Mouse (Mus musculus): ENCODE data around the gene Ntsr1. TPM values are rescaled to one million over a fixed set of nuclear protein-coding genes. Genes with fewer than 3 reads are reported as not detected.

Gene Ntsr1
- total RNA-seq, 2 experiments from 2014 or later, result 2.5 to 3.3 TPM

DNA sequence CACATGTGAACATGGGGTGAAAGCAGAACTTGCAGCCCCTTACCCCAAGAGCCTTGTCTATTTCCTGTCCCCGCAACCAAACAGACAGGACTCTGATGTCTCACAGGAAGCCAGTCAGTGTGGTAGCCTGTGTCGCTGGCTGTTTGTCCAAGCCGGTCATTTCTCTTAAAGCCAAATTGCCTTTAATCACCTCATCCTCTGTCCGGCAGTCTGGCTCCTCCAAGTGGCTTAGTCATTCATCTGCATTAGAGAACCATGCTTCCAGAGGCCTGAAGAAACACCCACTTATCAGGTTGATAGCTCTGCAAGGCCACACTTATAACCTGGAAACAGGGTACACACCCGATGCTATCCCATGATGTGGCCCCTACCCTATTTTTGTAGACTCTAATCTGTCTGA lies 62.4 kb downstream of the Ntsr1 start:
- DNase-seq, result no peak

DNA sequence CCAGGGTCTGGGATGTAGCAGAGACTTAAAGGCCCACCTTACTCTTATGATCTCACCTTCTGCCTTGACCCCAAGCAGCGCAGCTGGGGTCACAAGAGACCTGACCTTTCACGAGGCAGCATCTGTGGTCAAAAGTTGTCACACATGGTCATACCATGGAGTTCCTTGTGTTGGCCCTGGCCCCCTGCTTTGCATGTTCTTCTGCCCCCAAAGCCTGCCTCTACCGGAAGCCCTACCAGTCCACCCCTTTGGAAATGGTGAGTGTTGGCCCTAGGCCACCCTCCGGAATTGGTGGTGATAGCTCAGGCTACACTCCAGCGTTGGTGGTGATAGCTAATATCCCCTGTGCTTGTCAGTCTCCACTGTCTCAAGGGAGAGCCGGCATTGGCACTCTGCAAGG lies 63.5 kb downstream of the Ntsr1 start:
- DNase-seq, result no peak

DNA sequence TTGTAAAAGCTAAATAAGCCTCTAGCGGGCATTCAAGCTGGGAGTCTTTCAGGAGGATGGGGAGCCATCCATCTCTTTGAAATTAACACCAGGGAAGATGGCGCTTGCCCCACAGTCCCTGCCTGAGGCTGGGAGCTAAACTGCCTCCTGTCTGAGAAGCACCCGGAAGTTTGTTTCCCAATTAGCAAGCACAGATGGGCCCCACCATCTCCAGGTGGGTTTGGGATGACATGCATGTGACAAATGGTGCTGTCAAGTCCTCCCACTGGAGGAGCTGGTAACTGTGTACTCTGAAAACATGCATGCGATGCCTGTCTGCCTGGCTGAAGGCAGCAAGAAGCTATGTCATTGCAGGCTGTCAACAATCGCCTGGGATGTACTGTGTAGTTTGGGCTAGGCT lies 64.1 kb downstream of the Ntsr1 start:
- no peak for DNase-seq

DNA sequence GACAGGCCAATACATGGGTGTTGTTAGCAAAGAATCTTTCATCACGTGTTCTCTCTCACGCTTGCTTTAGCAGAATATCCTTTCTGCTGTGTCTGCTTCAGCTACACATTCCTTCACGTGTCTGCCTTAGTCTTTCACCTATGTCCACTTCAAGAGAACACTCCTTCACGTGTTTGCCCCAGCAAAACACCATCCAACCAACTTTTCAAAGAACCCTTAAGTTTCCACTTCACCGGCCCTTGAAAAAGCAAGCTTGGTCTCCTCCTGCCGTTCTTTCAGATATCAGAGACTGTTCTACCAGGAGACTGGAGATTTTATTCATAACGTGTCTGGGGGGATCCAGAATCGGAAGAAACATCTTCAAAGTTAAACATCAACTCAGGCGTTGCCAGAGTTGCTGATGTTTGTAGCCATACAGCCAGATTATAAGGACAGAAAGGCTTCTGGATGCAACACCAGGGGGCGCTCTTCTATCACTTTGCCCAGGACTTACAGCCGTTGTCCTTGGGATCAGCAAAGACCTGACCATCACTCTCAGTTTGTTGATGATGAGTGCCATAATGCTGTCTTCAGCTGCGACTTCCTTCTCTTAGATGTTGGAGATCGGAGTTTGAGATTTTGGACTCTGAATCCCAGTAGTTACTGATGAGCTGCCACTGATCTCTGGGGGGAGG lies 66.6 kb downstream of the Ntsr1 start:
- no peak for DNase-seq

DNA sequence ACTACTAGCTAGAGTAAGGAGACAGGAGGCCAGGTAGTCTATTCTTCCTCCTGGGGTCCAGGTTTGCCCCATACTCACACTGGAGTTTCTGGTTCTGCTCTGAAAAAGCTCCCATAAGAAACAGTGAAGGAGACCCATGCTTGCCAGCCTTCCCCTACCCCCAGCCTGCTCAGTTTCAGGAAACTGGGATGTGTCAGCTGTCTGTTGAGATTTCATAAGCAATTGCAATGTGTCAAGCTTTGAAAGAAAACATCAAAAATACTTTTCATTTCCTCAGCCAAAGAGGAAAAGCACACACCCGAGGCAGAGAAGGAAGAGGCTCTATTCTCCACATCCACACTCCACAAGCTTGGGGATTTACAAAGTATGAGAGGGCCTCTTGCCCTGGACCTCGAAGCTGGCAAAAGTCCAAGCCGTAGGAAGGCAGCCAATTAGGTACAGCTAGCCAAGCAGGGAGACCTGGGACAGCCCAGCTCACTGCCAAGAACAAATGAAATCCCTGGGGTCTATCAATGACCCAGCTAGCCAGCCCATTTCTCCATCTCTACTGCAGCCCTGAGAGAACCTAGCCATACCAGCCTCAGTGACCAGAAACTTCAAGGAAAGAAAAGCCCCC lies 69.4 kb downstream of the Ntsr1 start:
- no peak for DNase-seq

DNA sequence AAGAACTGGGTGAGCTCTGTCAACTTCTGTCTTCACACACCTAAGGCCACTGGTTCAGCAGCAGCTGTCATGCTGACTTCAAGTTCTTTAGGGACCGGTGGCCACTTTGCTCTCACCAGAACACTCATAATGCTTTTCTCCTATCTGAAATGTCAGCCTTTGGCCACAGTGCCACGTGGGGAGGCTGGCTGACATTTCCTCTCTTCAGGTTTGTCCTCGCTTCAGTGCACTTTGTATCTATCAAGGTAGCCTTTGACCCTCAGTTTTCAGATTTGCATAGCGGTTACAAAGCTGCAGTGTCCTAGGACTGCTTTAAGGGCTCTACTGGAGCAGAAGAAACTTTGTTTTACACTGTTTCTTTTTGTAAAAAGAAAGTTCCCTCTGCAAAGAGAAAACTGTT lies 76.7 kb downstream of the Ntsr1 start:
- no peak for DNase-seq

DNA sequence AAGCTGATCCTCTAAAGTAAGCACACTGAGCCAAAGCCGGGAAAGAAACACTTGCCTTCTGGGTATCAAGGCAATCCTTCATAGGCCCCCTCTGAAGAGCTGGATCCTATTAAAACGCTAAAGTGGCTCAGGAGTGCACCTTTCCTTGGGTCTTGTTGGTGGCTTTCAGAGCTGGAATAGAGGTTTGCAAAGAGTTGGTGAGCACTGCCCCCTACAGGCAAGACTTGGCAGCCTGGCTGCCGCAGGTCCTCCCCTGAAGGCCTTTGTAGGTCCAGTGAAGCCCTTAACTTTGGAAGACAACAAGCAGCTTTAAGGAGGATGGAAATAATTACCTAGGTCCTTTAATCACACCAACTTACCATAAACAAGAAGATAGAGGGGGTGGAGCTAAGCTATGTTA lies 78.9 kb downstream of the Ntsr1 start:
- DNase-seq, result peak; percentile 68 to 71

DNA sequence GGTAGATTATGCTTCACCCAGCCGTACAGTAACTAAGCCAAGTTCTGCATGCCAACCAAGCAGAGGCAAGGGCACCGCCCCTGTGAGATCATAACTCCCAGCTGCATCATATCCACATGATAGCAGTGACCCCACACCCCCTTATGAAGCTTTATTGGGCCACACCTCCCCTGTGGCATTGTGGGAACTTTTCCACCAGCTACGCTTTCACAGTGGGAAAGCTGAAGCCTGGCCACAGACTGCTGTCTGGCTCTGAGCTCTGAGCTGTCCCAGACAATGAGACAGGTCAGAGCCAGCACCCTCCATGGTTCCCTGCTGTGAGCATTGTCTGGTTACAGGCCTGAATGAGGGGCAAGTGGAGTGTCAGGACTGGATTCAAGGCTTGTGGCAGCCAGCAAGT lies 81.2 kb downstream of the Ntsr1 start, which contains the start of gene Mrgbp:
Gene Mrgbp, plus strand, starts transcription at position 303 of the 400 bp plus-strand sequence.
- no peak for DNase-seq

DNA sequence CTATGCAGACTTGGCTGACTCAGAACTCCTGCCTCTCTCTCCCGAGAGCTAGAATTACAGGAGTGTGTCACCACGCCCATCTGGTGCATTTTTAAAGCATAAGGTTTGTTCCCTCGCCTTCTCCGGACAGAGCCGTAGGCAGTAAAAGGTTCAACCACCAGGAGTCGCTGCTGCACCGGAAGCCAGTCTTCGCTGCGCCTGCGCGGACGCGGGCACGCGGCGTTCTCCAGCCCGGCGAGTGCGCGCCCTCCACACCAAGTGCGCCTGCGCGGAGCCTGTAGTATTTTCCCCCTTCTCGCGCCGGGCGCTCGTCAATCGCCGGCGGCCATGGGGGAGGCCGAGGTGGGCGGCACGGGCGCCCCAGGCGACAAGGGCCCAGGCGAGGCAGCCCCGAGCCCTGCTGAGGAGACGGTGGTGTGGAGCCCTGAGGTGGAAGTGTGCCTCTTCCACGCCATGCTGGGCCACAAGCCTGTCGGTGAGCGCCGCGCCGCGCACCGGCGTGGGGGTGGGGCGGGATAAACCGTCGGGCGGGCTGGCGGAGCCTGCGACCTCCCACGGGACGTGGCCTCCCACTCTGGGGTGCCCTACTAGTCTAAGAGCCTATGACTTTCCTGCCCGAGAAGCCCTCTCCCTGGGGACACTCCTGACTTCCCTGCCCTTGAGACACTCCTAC lies 82.8 kb downstream of the Ntsr1 start:
- DNase-seq, result peak; percentile 96 to 98

DNA sequence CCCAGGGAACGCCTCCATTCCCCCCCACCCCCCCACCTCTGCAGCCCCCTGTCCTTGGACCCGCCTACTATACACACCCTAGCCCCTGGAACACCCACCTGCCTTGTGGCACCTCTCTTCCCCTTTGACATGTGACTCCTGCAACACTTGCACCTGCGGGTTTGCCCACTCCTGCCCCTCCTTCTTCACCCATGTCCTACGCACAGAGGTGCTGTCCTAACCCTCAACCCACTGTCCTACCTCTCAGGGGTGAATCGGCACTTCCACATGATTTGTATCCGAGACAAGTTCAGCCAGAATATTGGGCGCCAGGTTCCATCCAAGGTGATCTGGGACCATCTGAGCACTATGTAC lies 83.4 kb downstream of the Ntsr1 start:
- DNase-seq, result no peak

DNA sequence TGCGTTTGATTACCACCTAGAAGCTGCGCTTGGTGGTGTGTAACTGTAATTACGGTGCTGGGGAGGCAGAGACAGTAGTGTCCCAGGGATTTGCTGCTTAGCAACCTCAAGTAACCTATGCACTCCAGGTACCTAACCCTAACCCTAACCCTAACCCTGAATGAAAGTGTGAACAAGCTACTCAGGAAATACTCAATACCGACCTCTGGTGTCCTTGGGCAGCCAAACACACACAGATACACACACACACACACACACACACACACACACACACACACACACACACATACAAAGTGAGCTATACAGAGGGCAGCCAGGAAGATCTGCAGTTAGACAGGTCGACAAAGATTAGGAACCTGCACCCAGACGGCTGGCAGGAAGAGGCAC lies 89.0 kb downstream of the Ntsr1 start:
- DNase-seq, result no peak

DNA sequence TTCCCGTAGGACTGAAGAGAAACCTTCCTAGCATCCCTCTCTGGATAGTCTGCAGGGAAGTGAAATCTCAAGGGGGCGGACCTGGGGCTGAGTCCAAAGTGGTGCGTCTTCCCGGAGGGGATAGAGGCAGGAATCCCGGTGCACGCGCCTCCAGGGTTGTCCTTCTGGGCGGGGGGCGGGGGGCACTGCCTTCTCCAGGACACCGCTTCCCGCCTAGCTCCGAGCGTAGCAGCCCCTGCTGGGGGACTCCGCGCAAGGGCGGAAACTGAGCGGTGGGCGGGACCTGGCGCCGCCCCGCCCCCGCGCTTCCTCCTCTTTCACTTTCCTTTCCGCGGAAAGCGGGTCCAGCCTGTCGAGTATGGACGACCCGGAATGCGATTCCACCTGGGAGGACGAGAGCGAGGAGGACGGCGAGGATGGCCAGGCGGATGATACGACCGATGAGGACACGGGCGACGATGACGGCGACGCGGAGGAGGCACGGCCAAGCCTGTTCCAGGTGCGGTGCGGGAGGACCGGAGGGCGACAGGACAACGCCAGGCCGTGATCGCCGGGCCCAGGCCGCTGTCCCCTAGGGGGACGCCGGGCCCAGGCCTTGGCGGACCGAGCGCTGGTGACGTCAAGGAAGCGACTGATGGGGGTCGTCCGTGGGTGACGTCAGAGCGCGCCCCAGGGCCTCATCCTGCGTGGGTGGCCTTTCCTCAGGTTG lies 89.5 kb downstream of the Ntsr1 start, which contains the start of gene Ogfr:
Gene Ogfr, plus strand, starts transcription at position 123 of the 709 bp plus-strand sequence.
- DNase-seq, result peak; percentile 77

Other genes starting within 250 kb of the Ntsr1 start
- gene Rps21, start 242.6 kb upstream of the Ntsr1 start, total RNA-seq (2021), result 100 to 1,000 TPM; 665 to 743 TPM
- gene Cables2, start 226.5 kb upstream of the Ntsr1 start, total RNA-seq (2021), result 10 to 100 TPM; 29.9 to 32.1 TPM
- gene Rbbp8nl, start 210.1 kb upstream of the Ntsr1 start, total RNA-seq (2021), result not detected
- gene Gata5, start 165.3 kb upstream of the Ntsr1 start, total RNA-seq (2021), result not detected
- 1 to 10 TPM in 1 of 2 experiments, under 1 TPM in 1; 0.87 to 2.6 TPM for gene Slco4a1, start 43.7 kb upstream of the Ntsr1 start, total RNA-seq (2021)
- gene Mrgbp, start 81.3 kb downstream of the Ntsr1 start, total RNA-seq (2021), result 10 to 100 TPM; 20.1 to 21.9 TPM
- 10 to 100 TPM; 39.7 to 43.8 TPM for gene Ogfr, start 89.3 kb downstream of the Ntsr1 start, total RNA-seq (2021)
- 10 to 100 TPM in 1 of 2 experiments, 1 to 10 TPM in 1; 9.3 to 13.9 TPM for gene Col9a3, start 97.8 kb downstream of the Ntsr1 start, total RNA-seq (2021)
- gene Tcfl5, start 142.7 kb downstream of the Ntsr1 start, total RNA-seq (2021), result under 1 TPM; 0.32 to 0.35 TPM
- gene Dido1, start 210.0 kb downstream of the Ntsr1 start, total RNA-seq (2021), result 10 to 100 TPM; 52.2 to 61.1 TPM
- gene Gid8, start 210.1 kb downstream of the Ntsr1 start, total RNA-seq (2021), result 10 to 100 TPM; 63.3 to 63.4 TPM
- gene Slc17a9, start 225.3 kb downstream of the Ntsr1 start, total RNA-seq (2021), result under 1 TPM in 1 of 2 experiments, not detected in 1; 0.51 TPM